Mouse (Mus musculus): ENCODE data around the gene Lgals7.
A peak's percentile ranks its signal among the peaks of the same experiment; 100 is the strongest.

Lgals7 gene

DNA sequence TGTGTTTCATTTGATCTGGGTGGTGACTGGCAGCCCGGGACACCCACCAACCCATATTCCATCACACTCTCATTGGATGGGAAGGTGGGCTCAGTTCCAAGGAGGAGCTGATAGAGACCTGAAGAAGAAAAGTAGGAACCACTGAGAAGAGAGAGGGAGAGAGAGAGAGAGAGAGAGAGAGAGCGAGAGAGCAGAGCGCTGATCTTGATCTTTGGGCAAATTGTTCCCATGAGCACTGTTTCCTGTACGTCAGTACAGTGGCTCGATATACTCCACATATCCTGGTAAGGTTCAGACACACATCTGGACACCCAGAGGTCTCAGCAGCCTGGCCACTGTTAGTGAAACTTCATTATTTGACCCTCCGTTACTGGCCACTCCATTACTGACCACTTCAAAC lies at the start of gene Lgals7:
Gene Lgals7, plus strand, starts transcription at position 314 of the 400 bp plus-strand sequence.
- no peak for DNase-seq (ENCODE audit: low spot score in 2 of 2)

- no peak for DNase-seq (ENCODE audit: low spot score in 2 of 2)
Observed at GRCm38 (mm10) chr7:28814306-28815034, 49.2 kb upstream of the Lgals7 start.

DNA sequence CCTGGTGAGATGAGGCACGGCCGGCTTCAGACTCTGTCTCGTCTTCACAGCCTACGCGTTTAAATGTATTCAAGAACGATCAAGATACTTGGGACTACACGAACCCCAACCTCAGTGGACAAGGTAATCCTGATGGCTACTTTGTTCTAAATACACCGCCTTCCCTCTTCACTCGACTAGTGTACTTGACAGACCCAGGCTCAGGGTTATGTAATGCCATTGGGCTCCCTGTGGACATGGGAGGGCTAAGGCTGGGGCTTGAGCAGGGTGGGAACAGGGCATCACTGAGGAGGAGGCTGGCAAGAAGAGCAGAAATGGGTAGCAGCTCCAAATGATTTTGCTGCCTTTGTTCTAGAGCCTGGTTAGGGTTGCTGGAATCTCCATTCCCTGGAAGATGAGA lies 48.4 kb upstream of the Lgals7 start:
- no peak for DNase-seq (ENCODE audit: low spot score in 2 of 2)

DNA sequence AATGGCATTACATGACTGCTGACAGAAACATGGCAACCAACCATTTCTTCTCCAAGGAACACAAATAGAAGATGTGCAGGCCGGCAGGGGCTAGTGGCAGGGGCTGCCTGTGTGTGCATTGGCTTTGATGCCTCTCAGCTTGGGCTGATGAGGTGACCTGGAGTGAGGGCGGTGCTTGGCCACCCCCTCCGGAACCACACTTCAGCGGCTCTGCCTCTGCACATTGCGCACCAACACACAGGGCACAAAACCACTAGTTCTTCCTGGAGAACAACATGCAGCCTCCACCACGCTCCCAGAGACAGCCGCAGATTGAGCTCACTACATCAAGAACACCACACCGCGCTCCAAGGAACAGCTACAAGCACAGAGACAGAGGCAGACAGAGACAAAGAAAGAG lies 47.5 kb upstream of the Lgals7 start:
- DNase-seq (ENCODE audit: low spot score in 2 of 2), result peak; percentile 69 to 75

- DNase-seq (ENCODE audit: low spot score in 2 of 2), result no peak
Observed at GRCm38 (mm10) chr7:28816920-28817319, 46.7 kb upstream of the Lgals7 start.

- no peak for DNase-seq (ENCODE audit: low spot score in 2 of 2)
Observed at GRCm38 (mm10) chr7:28817524-28817923, 46.1 kb upstream of the Lgals7 start.

DNA sequence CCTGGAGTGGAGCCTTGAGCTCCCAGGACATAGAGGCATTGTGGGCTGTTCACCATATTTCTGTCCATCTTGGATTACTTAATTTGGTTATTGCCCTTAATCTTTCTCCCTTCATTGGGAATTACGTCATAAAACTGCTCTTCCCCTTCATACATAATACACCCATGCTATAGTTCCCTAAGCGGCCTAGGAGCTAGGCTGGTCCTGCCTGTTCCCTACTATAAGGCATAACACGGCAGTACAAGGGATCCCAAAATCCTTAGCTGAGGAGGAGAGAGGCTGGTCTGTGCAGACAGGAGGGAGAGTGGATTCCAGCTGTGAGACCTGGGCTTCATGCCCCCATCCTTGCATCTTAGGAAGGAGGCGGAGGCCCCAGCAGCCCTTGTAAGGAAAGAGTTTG lies 45.7 kb upstream of the Lgals7 start:
- DNase-seq (ENCODE audit: low spot score in 2 of 2), result no peak

GRCm38 (mm10) chr7:28818436-28818835 lies 45.2 kb upstream of the Lgals7 start:
- no peak for DNase-seq (ENCODE audit: low spot score in 2 of 2)

DNA sequence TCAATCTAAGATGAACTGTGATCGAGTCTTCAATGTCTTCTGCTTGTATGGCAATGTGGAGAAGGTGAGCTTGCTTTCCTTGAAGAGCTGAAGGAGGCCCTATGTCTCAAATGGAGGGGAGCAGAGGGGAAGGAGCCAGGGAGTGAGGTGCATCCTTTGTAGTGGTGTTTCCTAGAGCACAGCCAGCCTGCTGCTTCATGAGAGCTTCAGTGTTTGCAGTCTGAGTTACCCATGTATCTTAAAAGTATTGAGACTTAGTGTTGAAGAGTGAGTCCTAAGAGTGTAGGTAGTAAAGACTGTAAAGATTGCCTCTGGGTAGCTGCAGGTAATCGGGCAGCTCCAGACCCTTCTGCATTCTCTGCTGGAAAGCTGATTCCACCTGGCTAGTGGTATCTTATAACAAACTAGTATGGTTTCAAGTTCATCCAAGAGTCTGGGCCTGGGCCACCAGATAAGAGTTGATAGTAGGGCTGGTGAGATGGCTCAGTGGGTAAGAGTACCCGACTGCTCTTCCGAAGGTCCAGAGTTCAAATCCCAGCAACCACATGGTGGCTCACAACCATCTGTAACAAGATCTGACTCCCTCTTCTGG lies 44.7 kb upstream of the Lgals7 start:
- DNase-seq (ENCODE audit: low spot score in 2 of 2), result no peak

GRCm38 (mm10) chr7:28819571-28819970 lies 44.1 kb upstream of the Lgals7 start:
- no peak for DNase-seq (ENCODE audit: low spot score in 2 of 2)

GRCm38 (mm10) chr7:28820358-28821260 lies 43.0 kb upstream of the Lgals7 start:
- no peak for DNase-seq (ENCODE audit: low spot score in 2 of 2)

GRCm38 (mm10) chr7:28821261-28821831 lies 42.3 kb upstream of the Lgals7 start:
- peak in 1 of 2 experiments; percentile 53 for DNase-seq (ENCODE audit: low spot score in 2 of 2)

DNA sequence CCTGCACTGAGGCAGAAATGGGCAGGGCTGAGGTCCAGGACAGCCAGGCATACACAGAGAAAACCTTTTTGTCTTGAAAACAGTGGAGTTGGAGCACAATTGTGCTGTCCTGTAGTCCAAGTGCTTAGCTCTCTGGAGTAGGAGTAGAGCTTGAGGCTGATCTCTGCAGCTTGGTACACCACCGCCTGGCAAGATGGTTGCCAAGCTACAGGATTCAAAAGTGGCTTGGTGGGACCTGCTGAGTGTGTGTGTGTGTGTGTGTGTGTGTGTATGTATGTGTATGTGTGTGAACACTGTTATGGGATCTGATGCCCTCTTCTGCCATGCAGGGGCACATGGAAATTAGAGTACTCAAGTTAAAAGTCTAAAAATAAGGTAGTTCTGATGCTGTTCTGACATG lies 41.1 kb upstream of the Lgals7 start:
- no peak for DNase-seq (ENCODE audit: low spot score in 2 of 2)

- no peak for DNase-seq (ENCODE audit: low spot score in 2 of 2)
Observed at GRCm38 (mm10) chr7:28822993-28823903, 40.4 kb upstream of the Lgals7 start.

DNA sequence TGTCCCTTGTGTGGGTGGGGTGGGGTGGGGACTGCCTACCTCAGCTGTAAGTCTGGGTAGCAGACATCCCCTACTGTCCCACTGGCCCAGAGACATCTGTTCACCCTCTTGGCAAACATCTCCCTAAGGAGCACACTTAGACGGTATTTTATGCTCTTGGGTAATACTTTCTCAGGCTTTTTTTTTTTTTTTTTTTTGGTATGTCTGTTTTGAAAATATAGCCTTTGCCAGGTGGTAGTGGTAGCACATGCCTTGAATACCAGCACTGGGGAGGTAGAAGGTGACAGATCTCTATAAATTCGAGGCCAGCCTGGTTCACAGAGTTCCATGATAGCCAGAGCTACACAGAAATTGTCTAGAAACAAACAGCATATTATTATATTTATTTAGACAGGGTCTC lies 39.7 kb upstream of the Lgals7 start:
- DNase-seq (ENCODE audit: low spot score in 2 of 2), result no peak

- peak; percentile 87 to 90 for DNase-seq (ENCODE audit: low spot score in 2 of 2)
Observed at GRCm38 (mm10) chr7:28824941-28825685, 38.5 kb upstream of the Lgals7 start, which contains the start of gene Ech1. Ech1 (plus strand) TSS chr7:28825217.

- no peak for DNase-seq (ENCODE audit: low spot score in 2 of 2)
Observed at GRCm38 (mm10) chr7:28825686-28826401, 37.8 kb upstream of the Lgals7 start.

- no peak for DNase-seq (ENCODE audit: low spot score in 2 of 2)
Observed at GRCm38 (mm10) chr7:28826402-28826772, 37.3 kb upstream of the Lgals7 start.

DNA sequence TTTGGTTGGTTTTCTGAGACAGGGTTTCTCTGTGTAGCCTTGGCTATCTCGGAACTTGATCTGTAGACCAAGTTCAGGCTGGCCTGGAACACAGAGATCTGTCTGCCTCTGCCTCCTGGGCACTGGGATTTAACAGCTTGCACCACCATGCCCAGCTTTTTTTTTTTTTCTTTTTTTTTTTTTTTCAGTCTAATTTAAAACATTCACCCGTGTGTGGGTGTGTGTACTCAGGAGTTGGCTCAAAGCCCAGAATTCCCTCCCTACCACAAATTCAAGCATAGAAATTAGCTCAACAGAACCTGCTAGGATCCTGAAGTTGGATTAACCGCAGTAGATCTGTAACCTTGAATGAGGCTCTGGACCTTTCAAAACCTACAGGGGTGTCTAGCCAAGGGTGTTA lies 36.3 kb upstream of the Lgals7 start:
- no peak for DNase-seq (ENCODE audit: low spot score in 2 of 2)

DNA sequence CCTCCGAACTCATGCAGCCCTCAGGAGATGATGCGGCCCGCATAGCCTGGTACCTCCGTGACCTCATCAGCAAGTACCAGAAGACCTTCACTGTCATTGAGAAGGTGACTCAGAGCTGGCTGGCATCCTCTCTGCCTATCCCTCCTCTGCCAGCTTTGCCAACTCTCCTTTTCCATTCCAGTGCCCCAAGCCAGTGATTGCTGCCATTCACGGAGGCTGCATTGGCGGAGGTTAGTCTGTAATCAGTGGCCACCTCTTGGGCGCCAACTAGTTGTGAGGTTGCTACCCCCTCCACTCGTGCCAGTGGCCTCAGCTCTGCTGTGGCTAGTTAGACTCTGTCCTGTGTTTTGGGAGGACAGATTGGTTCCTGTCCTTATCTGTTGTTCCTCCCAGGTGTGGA lies 33.8 kb upstream of the Lgals7 start:
- no peak for DNase-seq (ENCODE audit: low spot score in 2 of 2)

Data from spleen, postnatal 36 days (tissue).